Mouse (Mus musculus) bone marrow macrophage, adult 2 months (primary cell): ENCODE results near the gene Map1b.

Source experiments
- CTCF ChIP-seq: IDR thresholded peaks from 2 replicates; pipeline ENCODE4 v1.5.1; 2012; ENCODE audit warnings: low read depth, mild to moderate bottlenecking, low read length, moderate library complexity
- POLR2A ChIP-seq: IDR thresholded peaks from 2 replicates; pipeline ENCODE4 v1.6.1; 2012; ENCODE audit warnings: mild to moderate bottlenecking, low read depth, low read length, borderline replicate concordance

- TF ChIP-seq CTCF (no peak), POLR2A (no peak)
Measured at GRCm38 (mm10) chr13:99560674-99561639, 44.6 kb upstream of the Map1b start.
